Mouse (Mus musculus) adrenal gland (tissue): ENCODE results near the gene Fam169b.
"Not testable (repeated sequence)": the region's sequence is repeated elsewhere in the genome, so short reads cannot be mapped to it uniquely, and the experiment has no call there.

Source experiments
- intact Hi-C: fragments of 180-260 bp; cut with DNase I; formaldehyde crosslinking; loops from one replicate; pipeline ENCODE4 v1.15.1; 2025

The Fam169b gene

GRCm38 (mm10) chr7:68283776-68284175, 10.1 kb downstream of the Fam169b start:
- intact Hi-C loops = no loop called here

DNA sequence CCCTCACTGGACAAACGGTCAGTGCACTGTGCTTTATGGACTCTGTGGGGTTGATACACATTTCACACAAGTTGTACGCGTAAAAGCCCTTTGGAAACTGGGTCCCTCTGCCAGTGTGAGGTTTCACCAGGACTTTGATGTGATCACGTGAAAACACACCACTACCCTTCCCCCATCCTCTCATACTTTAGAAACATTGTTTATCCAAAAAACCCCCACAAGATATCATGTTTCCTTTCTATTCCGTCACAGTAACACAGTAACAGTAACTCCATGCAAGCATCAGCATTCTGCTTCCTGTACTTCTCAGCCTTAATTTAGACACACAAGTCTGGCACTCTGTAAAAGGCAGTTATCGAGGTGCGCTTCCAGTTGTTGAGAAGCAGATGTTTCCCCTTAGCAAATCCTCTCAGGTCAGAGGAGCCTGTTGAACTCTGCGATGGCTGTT, 12.2 kb downstream of the Fam169b start:
- intact Hi-C loops = no loop called here

DNA sequence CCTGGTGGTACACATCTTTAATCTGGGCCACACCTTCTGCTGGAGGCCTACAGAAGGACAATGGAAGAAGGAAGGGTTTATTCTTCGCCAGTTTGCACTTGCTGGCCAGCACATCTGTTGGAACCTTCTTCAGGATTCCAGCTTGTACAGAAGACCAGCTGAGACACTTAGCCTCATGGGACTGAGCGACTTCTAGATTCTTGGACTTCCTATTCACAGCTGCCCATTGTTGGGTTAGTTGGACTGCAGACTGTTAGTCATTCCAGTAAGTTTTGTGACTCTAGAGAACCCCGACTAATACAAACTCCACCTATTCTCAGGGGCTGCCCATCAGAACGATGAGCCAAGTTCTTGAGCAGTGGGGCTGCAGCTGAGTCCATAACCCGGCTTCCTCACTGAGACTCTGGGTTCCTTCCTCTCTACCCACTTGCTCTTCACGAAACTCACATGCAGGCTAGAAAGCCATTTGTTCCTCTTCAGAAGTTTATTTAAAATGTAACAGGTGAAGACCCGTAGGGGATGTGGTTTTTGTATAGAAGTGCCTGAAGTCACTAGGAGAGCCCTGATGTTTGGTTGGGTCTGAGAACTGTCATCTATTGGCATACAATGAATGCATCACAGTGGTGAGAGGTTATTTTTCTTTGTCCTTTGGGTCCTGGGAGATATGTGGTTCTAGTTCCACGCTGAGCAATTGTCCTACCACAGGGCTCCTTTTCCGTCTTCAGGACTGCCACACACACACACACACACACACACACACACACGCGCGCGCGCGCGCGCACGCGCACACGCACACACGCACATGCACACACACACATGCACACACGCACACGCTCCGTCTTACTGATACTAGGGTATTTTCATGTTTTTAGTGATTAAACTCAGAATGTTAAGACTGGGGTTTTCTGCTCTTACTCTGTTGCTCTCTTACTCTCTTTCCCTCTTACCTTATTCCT, 13.2 kb downstream of the Fam169b start:
- intact Hi-C loops = no loop called here

GRCm38 (mm10) chr7:68287582-68287981, 13.9 kb downstream of the Fam169b start:
- intact Hi-C loops = no loop called here

DNA sequence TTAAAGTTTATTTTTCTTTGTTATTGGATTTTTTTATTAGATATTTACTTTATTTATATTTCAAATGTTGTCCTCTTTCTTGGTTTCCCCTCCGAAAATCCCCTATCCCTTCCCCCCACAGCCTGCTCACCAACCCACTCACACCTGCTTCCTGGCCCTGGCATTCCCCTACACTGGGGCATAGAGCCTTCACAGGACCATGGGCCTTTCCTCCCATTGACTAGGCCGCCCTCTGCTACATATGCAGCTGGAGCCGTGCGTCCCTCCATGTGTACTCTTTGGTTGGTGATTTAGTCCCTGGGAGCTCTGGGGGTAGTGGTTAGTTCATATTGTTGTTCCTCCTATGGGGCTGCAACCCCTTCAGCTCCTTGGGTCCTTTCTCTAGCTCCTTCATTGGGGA, 14.4 kb downstream of the Fam169b start:
- intact Hi-C loops = not testable (repeated sequence)

- intact Hi-C loops = no loop called here
Measured at GRCm38 (mm10) chr7:68289081-68289480, 15.4 kb downstream of the Fam169b start.

DNA sequence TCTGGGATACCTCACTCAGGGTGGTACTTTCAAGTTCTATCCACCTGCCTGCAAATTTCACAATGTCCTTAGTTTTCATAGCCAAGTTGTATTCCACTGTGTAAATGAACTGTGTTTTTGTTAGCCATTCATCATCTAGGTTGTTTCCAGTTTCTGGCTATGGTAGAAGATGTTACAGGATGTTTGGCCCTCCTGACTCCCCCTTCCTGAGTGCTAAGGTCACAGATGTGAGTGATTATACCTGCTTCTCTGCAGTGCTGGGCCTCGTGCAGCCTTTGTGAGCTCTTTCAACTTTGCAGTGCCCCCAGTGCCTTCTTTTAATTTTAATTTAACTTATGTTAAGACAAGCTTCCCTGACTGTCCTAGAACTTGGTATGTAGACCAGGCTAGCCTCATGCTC, 18.0 kb downstream of the Fam169b start:
- intact Hi-C loops = no loop called here

- intact Hi-C loops = no loop called here
Measured at GRCm38 (mm10) chr7:68293997-68294789, 20.6 kb downstream of the Fam169b start.

GRCm38 (mm10) chr7:68296487-68296886, 22.8 kb downstream of the Fam169b start:
- intact Hi-C loops = no loop called here

- intact Hi-C loops = no loop called here
Measured at GRCm38 (mm10) chr7:68298381-68299076, 24.9 kb downstream of the Fam169b start.

- intact Hi-C loops = loop anchor here (5.0 to 10.0 kb wide), 3 partner anchors 169 to 499 kb away; no protein-coding TSS in a partner anchor
Measured at GRCm38 (mm10) chr7:68301160-68301559, 27.5 kb downstream of the Fam169b start.

- intact Hi-C loops = loop anchor here (5.0 to 10.0 kb wide), 3 partner anchors 171 to 501 kb away; no protein-coding TSS in a partner anchor
Measured at GRCm38 (mm10) chr7:68302586-68303433, 29.2 kb downstream of the Fam169b start.

GRCm38 (mm10) chr7:68303685-68304084, 30.0 kb downstream of the Fam169b start:
- intact Hi-C loops = loop anchor here (5.0 to 10.0 kb wide), 3 partner anchors 171 to 501 kb away; no protein-coding TSS in a partner anchor

- intact Hi-C loops = loop anchor here (10.0 kb wide), 1 partner anchor 361 kb away; no protein-coding TSS in a partner anchor
Measured at GRCm38 (mm10) chr7:68305781-68306575, 32.3 kb downstream of the Fam169b start.

DNA sequence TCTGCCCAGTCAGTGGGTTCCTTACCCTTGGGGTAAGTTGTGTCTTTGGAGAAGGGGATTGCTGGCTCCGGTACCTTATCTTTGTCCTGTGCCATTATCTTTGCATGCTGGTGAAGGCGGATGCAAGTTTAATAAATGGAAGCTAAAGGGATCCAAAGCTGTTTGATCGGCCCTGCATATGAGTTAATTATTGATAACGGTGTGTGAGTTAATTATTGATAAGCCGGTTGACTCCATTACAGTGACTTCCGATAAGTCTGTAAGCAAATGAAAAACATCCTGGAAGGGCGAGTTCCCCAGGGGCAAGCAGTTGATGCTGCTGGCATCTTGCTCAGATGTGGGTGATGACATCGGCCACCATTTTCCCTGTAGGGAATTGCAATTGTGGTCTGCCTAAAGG, 33.1 kb downstream of the Fam169b start:
- intact Hi-C loops = loop anchor here (10.0 kb wide), 1 partner anchor 362 kb away; no protein-coding TSS in a partner anchor

DNA sequence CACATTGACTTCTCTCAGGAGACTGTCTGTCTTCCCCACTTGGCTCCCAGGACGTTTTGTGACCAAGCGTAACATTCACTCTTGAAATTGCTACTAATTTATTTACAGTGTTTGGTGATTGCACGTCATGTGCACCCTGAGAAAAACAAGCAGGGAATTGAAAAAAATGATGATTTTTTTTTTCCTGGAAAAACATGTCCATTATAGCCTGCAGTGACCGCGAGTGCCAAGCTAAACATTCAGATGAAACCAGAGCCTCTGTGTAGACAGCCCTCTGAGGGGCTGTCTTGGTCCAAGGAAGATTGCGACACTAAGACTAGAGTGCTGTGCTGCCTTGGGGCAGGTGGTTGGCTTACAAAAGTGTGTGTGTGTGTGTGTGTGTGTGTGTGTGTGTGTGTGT, 37.8 kb downstream of the Fam169b start:
- intact Hi-C loops = no loop called here

DNA sequence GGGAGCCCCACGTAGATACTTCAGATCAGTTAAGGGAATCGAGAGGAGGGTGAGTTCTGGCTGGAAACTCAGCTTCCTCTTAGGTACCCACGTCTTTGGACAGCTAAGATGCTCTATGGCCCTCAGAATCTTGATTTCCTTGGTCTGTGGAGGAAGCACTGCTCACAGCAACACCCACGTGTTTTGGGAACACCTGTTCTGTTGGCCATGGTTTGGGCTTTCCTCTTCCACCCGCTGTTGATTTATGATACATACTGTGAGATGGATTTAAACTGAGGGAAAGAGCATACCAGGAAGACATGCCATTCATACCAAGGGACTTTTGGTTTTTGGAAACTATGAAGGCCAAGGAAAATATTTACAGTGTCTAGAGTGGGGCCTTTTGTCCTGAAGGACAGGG, 38.8 kb downstream of the Fam169b start:
- intact Hi-C loops = no loop called here

- intact Hi-C loops = no loop called here
Measured at GRCm38 (mm10) chr7:68313038-68313782, 39.6 kb downstream of the Fam169b start.

DNA sequence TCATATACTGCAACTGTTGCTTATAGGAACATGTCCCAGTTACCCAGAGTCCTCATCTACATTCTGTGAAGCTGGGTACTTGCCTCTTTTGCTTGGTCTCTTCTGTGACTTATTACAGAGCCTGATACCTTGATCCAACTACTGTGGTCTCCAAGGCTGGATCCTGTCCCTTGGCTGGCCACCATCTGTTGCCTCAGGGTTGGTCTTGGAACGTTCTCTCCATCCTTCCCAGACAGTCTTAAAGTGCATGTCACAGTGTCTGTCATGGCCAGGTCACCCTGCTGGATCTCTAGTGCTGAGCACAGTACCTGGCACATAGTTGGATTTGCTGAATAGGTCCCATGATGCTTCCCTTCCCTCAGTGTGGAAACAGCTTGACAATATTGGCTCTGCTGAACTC, 40.6 kb downstream of the Fam169b start:
- intact Hi-C loops = no loop called here
